Mouse (Mus musculus) olfactory bulb, adult 2 months (tissue): ENCODE measurements around the gene Efcab6.

Source experiments
- CTCF ChIP-seq: fragments of 200-500 bp; IDR thresholded peaks from 2 replicates; pipeline ENCODE4 v1.5.1; 2012; ENCODE audit warnings: low read depth, mild to moderate bottlenecking, low read length, moderate library complexity; ENCODE audit not compliant: insufficient read depth
- POLR2A ChIP-seq: fragments of 200-500 bp; IDR thresholded peaks from 2 replicates; pipeline ENCODE4 v1.6.1; 2012; ENCODE audit warnings: mild to moderate bottlenecking, low read depth, low read length, moderate library complexity; ENCODE audit not compliant: insufficient read depth

DNA sequence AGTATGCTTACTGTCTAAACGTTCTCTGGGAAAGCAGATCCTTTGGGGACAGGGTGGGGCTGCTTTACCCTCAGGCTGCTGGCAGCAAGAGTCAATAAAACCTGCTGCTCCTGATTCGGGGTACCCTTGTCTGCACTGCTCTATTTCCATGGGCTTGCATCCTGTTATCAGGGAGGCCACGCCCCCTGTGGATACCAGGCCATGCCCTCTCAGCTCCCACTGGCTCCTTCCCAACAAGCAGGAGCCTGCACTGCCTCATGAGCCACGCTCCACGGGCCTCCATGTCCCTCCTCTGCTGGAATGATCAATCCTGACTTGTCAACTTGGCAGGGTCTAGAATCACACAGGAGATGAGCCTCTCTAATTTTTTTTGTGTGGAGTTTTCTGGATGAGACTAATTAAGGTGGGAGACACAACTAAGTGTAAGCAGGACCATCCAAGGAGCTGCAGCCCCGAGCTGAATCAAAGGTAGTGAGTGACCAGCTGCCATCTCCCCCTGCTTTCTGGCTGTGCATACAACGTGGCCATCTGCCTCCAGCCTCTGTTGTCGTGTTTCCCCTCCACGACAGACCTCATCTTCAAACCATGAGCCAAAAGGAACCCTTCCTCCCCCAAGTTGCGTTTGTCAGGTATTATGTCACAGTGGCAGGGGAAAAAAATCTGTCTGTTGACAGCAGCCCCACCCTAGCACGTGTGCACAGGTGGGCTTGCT, 187.9 kb downstream of the Efcab6 start:
- TF ChIP-seq CTCF: no peak
- TF ChIP-seq POLR2A: no peak
